Mouse (Mus musculus) hindbrain, embryonic 15.5 days (tissue): Measurements from ENCODE around the gene March7. TPM values are rescaled to one million over a fixed set of nuclear protein-coding genes. Genes with fewer than 3 reads are reported as not detected.

Experiments
- ATAC-seq: fragments of 200-750 bp; cut with Nextera tagmentation; 2 replicates; pipeline ENCODE4 v1.8.0; 2017; ENCODE audit warnings: low read depth, moderate number of reproducible peaks, moderate TSS enrichment; ENCODE audit not compliant: low FRiP score
- H3K27ac ChIP-seq: fragments of 300-500 bp; sonication (generic); replicated peaks from 2 replicates; pipeline ENCODE4 v1.5.1; 2015; ENCODE audit warnings: mild to moderate bottlenecking, inconsistent platforms
- H3K27me3 ChIP-seq: fragments of 300-500 bp; sonication (generic); 2 replicates; pipeline ENCODE4 v1.6.1; 2015; ENCODE audit warnings: control low read depth, inconsistent platforms
- H3K36me3 ChIP-seq: fragments of 300-500 bp; sonication (generic); 2 replicates; pipeline ENCODE4 v1.6.1; 2015; ENCODE audit warnings: control low read depth, inconsistent platforms
- H3K4me1 ChIP-seq: fragments of 300-500 bp; sonication (generic); replicated peaks from 2 replicates; pipeline ENCODE4 v1.6.1; 2015; ENCODE audit warnings: control low read depth, inconsistent platforms
- H3K4me2 ChIP-seq: fragments of 300-500 bp; sonication (generic); 2 replicates; pipeline ENCODE4 v1.6.1; 2015; ENCODE audit warnings: moderate library complexity, mild to moderate bottlenecking, inconsistent platforms
- H3K4me3 ChIP-seq: fragments of 300-500 bp; sonication (generic); 2 replicates; pipeline ENCODE4 v1.5.1; 2015; ENCODE audit warnings: mild to moderate bottlenecking, inconsistent platforms
- H3K9ac ChIP-seq: fragments of 300-500 bp; sonication (generic); 2 replicates; pipeline ENCODE4 v1.6.1; 2015; ENCODE audit warnings: inconsistent platforms
- H3K9me3 ChIP-seq: fragments of 300-500 bp; sonication (generic); 2 replicates; pipeline ENCODE4 v1.6.1; 2016; ENCODE audit warnings: control low read depth, inconsistent platforms
- WGBS: fragments of 180-500 bp; shearing (Covaris S2); methylation state at CpG from one replicate; pipeline ENCODE4 v1.1.7; 2015; 5-methylcytosine and 5-hydroxymethylcytosine counted together
- polyA plus RNA-seq: library from polyadenylated mRNA; unstranded; fragments of >200 nt; fragmentation: Nextera tagmentation; extraction: Ambion mirVana; gene quantifications from 2 replicates; pipeline ENCODE4 v1.2.1, GENCODE M21; 2015

Gene March7
- polyA plus RNA-seq, 1 experiment from 2014 or later: 87.4 TPM

GRCm38 (mm10) chr2:60299323-60299722 is 89.6 kb downstream of the March7 start:
- Histone ChIP-seq H3K4me3 (no peak overlapping the region), H3K27ac (no peak overlapping the region), H3K9ac (no peak overlapping the region), H3K36me3 (no peaks in the 10 kb centered on the region), H3K4me1 (no peaks in the 10 kb centered on the region), H3K27me3 (no peaks in the 10 kb centered on the region), H3K9me3 (0 out of 2 replicates have a peak, but pooled peaks cover 5% of the 10 kb centered on the region), H3K4me2 (no peak overlapping the region)
- 94% methylated on average over 2 of the region's 2 CpGs for WGBS
- no peak for ATAC-seq

Other genes starting within 250 kb of the March7 start
- 74.7 and 78.7 TPM in 2 replicates for gene Baz2b, start within 50 bp of the March7 start, polyA plus RNA-seq
- 15.9 and 17.5 TPM in 2 replicates for gene Cd302, start 74.6 kb downstream of the March7 start, polyA plus RNA-seq
- 1.4 and 1.5 TPM in 2 replicates for gene Ly75, start 173.4 kb downstream of the March7 start, polyA plus RNA-seq